Mouse (Mus musculus) embryo, embryonic 11.5 days (tissue): ENCODE data around the gene S100a8.

Source experiments
- DNase-seq: peaks from one replicate; pipeline ENCODE4 v3.0.0-alpha.2; 2012; ENCODE audit warnings: low read depth, low spot score

The S100a8 gene

GRCm38 (mm10) chr3:90668846-90669245, at the start of gene S100a8:
S100a8 (plus strand) TSS chr3:90668978.
- DNase-seq: no peak

DNA sequence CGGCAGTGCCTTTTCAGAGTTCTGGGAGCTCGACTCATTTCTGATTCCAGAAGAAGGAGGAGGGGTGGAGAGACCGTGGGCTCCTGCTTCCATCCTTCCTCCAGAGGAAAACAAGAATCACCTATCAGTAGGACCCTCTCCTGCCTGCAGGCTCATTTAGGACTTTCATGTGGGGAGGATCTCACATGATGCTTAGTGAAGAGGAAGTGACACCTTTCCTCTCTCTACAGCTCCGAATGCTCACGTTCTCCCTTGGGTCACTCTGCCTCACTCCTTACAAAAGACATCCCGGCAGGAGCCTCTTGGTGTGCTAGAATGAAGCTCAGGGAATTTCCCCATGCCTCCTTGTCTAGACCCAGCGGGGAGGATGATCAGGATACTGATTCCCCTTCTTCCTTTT, 47.2 kb upstream of the S100a8 start:
- DNase-seq: no peak

GRCm38 (mm10) chr3:90623435-90624071, 45.2 kb upstream of the S100a8 start:
- DNase-seq: peak; percentile 31

DNA sequence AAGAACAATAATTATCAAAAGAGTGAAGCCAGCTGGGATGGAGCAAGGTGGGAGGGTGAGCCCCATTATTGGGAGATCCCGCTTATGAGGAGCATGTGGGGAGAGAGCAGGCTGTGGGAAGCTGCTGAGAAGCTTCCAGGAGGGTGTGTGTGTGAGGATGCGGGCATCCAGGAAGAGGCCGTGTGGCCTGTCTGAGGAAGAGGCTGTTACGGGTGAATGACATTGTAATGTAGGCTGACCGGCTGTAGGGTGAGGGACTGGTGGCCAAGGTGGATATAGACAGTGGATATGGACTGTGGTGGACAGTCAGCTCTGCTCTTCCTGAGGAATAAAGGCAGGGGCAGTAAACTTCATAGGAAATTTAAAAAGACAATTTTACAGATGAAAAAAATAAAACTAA, 43.3 kb upstream of the S100a8 start:
- no peak for DNase-seq

DNA sequence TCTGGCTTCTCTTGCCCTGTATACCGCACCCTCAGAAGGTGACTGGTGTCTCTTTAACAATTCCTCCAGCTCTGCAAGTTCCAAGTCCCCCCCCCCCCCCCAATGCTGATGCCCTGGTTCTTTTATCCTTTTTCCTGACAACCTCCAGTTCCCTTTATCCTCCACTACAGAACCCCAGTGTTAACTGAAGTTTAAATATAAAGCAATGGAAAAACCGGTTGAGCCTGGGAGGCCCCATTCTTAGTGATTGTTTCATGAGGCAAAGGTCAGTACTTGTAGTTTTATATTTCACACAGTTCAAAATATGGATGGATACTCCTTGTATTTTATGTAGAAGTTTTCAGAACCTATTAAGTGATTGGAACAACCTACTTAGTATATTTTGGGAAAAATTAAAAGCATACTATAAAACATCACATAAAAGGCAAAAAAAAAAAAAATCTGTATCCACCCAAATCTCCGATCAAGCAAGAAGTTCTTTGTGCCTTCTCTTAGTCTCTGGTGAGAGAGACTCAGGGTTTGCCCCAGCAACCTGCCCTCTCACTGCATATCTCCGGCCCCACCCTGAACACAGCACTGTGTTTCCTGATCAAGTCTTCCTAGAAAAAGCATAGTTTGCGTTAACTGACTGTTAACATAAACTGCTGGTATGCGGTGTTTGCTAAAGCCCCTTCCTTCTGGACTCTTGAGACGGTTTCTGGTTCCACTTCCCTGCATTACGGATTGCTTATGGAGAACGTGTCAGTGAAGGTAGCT, 42.3 kb upstream of the S100a8 start:
- DNase-seq: no peak

- DNase-seq: no peak
Measured at GRCm38 (mm10) chr3:90627366-90627765, 41.4 kb upstream of the S100a8 start.

DNA sequence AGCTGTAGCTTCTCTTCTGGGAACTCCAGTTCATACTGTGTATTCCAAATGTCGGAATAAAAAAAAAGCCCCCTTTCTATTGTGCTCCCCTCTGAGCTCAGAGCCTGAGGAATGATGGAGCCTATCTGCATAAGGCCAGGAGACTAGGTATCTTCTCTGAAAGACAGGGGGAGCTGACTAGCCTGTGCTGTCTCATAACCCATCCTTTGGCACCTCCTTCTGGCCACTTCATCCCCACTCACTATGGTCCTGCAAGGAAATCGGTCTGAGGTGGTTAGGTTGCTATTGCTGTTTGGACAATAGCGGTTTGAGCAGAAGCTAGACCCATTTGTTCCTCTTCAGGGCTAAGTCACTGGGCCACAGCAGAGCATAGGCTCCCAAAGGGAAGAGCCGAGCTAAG, 41.0 kb upstream of the S100a8 start:
- no peak for DNase-seq

GRCm38 (mm10) chr3:90629298-90629697, 39.5 kb upstream of the S100a8 start:
- DNase-seq: no peak

DNA sequence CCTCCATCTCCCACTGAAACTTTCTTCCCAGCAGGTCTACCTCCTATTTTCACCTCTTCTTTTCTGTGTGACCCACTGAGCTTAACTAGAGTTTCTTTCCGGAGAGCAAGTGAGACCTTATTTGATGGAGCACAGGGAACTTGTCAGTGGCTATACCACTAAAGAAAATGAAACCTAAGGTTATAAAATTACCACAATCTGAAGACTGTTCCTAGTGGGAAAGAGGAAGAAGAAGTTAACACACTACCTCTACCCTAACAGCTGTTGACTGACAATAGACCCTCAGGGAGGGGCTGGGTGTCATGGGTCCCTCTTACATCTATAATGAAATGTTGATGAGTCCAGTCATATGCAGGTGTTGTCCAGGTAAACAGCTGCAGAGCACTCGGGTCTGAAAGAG, 36.8 kb upstream of the S100a8 start:
- DNase-seq: no peak

DNA sequence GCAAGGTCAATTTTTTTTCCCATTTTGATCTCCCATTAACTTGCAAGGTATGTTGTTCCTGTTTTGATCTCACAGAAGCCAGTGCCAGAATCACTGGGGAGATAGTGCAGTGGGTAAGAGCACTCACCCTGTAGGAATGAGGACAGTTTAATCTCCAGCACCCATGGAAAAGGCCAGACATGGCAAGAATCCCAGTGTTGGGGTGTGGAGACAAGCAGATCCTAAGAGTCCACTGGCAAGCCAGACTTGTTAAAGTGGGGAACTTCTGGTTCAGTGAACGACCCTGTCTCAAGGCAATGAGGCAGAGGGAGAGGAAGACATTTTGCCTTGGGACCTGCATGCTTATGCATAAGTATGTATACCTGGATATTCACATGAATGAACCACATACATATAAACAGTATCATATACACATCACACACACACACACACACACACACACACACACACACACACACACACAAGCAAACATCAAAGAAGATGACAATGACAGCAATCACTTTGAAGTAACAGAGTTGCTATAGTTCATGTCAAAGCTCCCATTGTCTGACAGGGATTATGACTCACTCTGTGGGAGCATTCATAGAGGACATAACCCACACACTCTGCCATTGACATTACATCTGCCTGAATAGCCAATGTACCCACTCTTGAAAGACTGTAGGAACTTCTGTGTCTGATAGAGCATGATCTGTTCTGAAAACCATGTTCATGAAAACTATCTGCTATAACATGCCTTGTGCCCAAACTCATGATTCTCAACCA, 30.1 kb upstream of the S100a8 start:
- DNase-seq: no peak

DNA sequence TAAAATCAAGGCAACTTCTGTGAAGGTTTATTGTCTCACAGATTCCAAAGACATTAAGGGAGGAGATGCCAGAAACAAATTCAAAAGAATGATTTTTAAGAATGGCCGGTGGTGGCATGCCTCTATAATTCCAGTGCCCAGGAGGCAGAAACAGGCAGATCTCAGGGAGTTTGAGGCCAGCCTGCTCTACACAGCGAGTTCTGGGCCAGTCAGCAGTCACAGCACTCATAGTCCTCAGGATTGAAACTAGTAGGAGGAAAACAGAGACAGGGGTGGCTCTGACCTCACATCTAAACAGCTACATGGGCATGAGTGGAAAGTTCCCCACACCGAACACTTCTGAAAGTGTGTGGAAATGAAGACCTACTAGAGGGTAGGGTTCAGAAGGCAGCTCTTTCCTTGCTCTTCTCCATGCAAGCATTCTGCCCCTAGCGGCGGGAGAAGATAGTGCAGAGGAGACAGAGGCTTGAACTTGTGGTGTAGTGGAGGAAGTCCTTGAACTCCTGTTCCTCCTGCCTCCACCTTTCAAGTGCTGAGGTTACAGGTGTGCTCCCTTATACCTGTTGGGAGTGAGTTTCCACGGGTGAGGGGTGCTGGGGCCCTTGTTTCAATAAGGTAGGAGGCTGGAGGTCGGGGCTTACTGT, 29.1 kb upstream of the S100a8 start:
- DNase-seq: no peak

DNA sequence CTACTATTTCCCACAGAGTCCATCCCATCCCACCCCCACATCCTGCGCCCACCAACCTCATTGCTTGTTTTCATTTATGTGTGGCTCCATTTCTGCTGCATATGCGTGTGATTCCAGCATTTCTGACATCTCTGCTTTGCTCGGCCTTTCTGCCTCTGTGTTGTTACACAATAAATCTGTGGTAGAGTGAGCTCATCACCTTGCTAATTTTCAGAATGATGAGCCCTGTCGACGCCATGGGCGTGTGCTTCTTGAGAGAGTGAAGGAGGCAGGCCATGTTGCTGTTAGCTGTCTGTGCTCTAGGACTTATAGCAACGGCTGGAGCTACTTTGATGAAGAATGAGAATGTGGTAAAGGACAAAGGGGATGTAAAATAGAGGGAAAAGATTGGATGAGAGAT, 27.8 kb upstream of the S100a8 start:
- no peak for DNase-seq

DNA sequence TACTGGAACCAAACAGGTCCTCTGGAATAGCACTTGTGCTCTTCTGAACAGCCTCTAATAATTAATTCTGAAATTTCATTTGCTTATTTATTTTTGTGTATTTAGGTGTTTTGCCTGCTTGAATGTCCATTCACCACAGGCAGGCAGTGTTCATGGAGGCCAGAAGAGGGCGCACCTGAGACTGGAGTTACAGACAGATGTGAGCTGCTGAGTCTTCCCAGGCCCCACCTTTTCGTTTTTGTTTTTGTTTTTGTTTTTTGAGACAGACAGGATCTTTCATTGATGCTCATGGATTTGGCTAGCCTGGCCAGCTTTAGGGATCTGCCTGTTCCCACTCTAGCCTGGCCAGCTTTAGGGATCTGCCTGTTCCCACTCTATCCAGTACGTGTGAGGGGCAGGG, 24.6 kb upstream of the S100a8 start:
- DNase-seq: no peak

GRCm38 (mm10) chr3:90647291-90647690, 21.5 kb upstream of the S100a8 start:
- no peak for DNase-seq

GRCm38 (mm10) chr3:90648981-90649380, 19.8 kb upstream of the S100a8 start:
- DNase-seq: no peak

DNA sequence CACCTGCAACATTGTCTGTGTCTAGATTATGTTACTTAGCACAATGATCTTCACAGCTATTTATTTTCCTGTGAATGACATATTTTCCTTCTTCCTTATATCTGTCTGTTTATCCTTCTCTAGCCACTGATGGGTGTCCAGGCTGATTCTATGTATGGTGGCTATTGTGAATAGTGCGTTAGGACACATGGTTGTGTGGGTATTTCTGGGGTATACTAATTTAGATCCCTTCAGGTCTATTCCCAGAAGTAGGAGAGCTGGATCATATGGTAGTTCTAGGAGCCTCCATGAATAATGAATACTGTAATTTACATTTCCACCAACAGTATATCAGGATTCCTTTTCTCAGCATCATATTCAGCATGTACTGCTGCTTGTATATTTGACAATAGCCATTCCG, 18.9 kb upstream of the S100a8 start:
- no peak for DNase-seq

DNA sequence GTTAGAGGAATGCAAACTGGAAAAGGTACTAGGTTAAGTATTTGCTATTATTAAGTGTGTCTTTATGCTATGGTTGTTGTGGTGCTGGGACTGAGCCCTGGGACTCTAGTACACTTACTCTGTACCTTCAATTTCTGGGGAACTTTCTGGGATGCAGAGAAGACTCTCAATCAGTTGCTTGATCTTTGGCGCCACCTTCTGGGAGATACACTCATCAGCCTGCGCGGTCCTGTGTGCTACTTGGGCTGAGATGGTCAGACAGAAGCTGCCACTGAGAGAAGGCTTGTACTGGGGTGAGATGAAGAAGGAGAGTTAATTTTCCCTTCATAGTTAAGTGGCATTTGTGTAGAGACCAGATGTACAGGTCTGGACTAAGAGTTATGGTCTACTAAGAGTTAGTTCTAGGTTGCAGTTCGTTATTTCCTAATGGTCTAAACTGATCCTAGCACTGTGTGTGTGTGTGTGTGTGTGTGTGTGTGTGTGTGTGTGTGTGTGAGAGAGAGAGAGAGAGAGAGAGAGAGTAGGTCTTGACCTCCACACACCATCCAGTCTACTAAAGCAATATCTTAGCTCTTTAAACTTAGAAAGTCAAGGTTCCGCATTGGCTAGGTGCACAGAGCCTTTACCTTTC, 15.8 kb upstream of the S100a8 start:
- DNase-seq: peak; percentile 69

GRCm38 (mm10) chr3:90653717-90654116, 15.1 kb upstream of the S100a8 start, which contains the start of gene S100a7a:
S100a7a (plus strand) TSS chr3:90654017.
- no peak for DNase-seq

GRCm38 (mm10) chr3:90657405-90657804, 11.4 kb upstream of the S100a8 start:
- no peak for DNase-seq

DNA sequence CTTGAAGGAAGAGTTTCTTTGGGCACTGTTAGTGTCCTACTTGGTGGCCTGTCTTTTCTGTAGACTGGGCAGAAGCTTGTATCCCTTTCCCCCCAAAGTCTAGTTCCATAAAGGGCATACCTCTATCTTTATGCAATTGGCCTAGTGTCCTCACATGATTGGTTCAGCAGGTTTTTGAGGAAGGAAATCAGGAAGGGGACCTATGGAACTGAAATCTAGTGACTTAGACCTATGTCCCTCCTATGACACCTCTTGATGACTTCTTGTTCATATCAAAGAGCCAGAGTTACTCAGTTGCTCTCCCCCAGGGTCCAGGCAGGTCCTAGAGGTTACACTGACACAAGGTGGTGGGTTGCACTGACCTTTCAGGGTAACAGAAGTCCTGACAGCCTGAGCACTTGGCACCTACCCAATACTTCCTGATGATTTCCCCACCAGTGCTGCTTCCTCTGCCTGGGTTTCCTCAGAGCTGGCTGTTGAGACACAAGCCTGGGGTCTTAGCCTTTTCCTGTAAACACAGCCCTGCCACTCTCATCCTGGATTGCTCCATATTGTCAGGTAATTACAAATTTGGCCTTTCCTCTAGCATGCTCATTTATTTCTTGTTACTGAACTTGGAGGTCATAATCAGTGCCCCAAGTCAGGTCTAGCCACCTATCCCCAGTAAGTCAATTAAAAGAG, 9.3 kb upstream of the S100a8 start:
- DNase-seq: no peak

GRCm38 (mm10) chr3:90664219-90664618, 4.6 kb upstream of the S100a8 start:
- DNase-seq: no peak
